Mouse (Mus musculus): ENCODE measurements at regions not wholly inside any gene's neighbourhood (a gene's known extent, or its start where the extent isn't known, plus 50 kb on each side); places are given as distances from the start of the nearest gene placed in this dataset.

GRCm38 (mm10) chr6:100517662-100518061 lies 153.3 kb downstream of the Shq1 start:
- no peak for DNase-seq (ENCODE audit: low spot score in 2 of 2)

DNA sequence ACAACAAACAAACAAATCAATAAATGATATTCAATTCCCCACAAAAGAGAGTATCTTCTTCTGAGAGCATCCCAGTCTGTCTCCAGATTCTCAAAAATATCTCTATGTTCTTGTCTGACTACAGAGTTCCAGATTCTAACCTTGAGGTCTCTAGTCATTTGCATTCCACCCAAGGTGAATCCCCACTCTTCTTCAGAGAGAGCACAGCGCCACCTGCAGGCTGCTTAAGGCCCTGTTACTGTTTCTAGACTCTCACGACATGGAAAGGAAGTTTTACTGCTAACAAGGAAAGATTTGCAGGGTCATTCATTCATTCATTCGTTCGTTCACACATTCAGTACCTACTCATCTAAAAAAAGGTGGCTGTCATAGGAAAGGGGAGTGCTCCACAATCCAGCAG lies 158.3 kb downstream of the Shq1 start:
- peak in 1 of 2 experiments; percentile 40 for DNase-seq (ENCODE audit: low spot score in 2 of 2)

DNA sequence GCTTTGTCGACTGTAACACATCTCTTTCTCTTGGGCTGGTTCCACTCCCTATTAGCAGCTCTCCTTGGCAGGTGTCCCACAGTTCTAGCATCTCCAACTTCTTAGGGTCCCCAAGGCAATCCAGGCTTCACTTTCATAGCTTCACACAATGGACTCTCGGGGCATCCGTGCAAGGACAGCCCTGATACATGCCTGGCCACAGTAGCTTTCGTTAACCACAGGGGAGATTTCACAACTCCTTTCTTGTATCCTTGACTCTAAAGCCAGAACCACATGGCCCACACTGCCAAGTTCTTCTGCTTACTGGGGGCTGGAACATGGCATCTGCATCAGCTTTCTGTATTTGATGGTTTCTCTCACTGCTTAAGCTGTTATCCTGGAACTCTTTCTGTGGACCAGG lies 160.3 kb downstream of the Shq1 start:
- DNase-seq (ENCODE audit: low spot score in 2 of 2) = no peak

GRCm38 (mm10) chr6:100505506-100506247 lies 165.3 kb downstream of the Shq1 start:
- no peak for DNase-seq (ENCODE audit: low spot score in 2 of 2)

- peak; percentile 50 to 68 for DNase-seq (ENCODE audit: low spot score in 2 of 2)
Measured at GRCm38 (mm10) chr6:100502961-100503782, 167.8 kb downstream of the Shq1 start.

- DNase-seq (ENCODE audit: low spot score in 2 of 2) = no peak
Measured at GRCm38 (mm10) chr6:100502139-100502538, 168.8 kb downstream of the Shq1 start.

DNA sequence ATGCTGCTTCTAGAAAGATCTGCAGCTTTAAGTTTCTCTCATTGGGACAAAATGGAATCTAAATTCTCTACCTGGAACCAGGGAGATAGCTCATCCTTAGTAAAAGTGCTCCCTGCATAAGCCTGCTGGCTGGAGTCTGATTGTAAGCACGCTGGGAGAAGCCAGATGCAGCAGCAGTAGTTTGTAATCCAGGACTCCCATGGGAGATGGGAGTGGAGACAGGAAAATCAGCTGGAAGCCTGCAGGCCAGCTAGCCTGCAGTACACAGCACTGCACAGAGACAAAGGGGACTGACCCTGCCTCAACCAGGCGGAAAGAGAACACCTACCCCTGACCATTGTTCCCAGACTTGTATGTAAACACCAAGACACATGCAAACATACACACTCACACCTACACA lies 170.2 kb downstream of the Shq1 start:
- DNase-seq (ENCODE audit: low spot score in 2 of 2) = no peak

- DNase-seq (ENCODE audit: low spot score in 2 of 2) = no peak
Measured at GRCm38 (mm10) chr6:100500060-100500459, 170.9 kb downstream of the Shq1 start.

GRCm38 (mm10) chr6:100498861-100499271 lies 172.1 kb downstream of the Shq1 start:
- no peak for DNase-seq (ENCODE audit: low spot score in 2 of 2)

DNA sequence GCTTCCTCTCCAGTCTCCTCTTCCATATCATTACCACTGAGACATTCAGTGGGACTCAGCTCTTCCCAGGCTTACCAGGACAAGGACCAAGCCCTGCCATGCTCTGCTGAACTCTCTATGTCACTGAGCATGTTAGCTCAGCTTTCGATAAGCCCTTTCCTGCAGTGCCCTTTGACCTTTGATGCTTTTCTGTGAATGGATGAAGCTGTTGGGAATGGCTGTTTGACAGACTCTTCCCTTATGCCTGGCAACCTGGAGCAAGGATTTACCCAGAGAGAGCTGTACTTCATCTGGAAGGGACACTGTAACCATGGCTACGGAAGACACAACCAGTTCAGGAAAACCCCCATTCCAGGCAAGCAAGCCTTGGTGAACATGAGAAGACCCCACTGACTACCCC lies 172.8 kb downstream of the Shq1 start:
- DNase-seq (ENCODE audit: low spot score in 2 of 2) = peak in 1 of 2 experiments; percentile 22

DNA sequence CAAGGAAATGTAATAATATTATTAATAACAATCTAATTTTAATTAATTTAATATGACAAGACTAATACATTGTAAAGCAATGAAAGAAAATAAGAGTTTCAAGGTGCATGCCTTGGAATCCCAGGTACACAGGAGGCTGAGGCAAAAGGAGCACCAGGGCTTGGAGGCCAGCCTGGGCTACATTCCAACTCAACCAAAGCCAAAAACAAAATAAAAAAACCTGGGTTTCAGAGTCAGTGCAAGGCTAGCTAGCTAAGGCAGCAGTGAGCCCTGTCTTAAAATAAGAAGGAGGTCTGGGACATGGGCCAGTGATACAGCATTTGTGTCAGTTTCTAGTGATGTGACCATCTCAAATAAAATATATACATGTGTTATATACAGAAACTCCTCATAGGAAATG lies 174.8 kb downstream of the Shq1 start:
- DNase-seq (ENCODE audit: low spot score in 2 of 2) = no peak

DNA sequence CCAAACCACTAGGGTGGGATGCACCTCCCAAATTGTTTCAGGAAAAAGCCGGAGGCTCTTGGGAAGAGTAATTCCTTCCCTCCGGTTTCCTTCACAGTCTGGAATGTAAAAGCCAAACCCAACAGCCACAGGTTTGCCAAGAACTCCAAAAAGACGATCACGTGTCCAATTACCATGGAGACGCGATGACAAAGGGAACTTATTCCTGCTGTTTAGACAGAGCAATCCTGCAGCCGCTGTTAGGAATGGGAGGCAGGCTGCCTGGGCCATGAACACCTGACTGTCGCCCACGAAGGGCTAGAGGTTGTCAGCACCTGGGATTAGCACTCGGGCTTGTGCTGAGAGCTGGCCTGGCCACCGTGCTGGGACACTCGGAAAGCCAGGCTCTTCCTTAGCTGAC lies 175.8 kb downstream of the Shq1 start:
- DNase-seq (ENCODE audit: low spot score in 2 of 2) = peak; percentile 41 to 52

- DNase-seq (ENCODE audit: low spot score in 2 of 2) = no peak
Measured at GRCm38 (mm10) chr6:100493558-100493957, 177.4 kb downstream of the Shq1 start.

DNA sequence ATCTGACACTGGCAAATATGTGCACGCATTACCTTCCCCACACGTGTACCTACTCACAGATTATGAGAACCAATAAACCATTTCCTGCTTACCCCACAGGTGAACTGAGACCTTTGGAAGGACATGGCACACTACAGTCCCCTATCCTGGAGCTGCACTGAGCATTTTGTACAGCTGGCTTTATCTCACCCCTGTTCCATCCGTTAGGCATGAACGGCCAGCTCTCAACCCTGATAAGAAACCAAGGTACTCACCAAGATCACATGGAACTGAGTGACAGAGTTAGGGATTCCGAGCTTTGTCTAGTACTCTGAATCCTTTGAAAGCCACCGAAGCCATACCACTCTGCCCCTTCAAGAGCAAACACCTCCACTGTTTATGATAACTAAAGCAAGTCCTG lies 179.1 kb downstream of the Shq1 start:
- no peak for DNase-seq (ENCODE audit: low spot score in 2 of 2)

DNA sequence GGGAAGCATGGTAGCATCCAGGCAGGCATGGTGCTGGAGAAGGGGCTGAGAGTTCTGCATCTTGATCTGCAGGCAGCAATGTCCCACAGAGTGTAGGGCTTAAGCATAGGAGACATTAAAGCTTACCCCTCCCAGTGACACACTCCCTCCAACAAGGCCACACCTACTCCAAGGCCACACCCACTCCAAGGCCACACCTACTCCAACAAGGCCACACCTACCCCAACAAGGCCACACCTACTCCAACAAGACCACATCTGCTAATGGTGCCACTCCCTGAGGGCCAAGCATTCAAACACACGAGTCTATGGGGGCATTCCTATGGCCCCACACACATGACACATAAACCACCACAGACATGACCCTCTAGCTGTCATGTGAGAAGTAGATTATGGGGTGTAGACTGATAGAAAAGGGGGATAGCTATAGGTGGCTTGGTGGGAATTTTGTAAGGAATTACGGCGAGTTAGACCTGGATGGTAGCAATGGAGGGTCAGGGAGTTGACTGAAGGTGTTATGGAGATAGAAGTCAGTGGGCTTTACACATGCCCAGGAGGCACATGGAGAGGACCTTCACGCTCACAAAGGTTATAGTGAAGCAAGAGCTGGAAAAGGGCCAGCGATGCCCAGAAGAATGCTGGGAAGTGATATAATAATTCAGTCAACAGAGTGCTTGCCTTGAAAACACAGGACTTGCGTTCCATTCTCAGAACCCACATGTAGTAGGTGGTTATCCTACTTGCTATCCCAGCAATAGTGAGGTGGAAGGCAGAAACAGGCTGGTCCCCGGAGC lies 179.8 kb downstream of the Shq1 start:
- DNase-seq (ENCODE audit: low spot score in 2 of 2) = no peak

GRCm38 (mm10) chr6:100483836-100484235 lies 187.1 kb downstream of the Shq1 start:
- DNase-seq (ENCODE audit: low spot score in 2 of 2) = no peak

GRCm38 (mm10) chr6:100483084-100483810 lies 187.7 kb downstream of the Shq1 start:
- DNase-seq (ENCODE audit: low spot score in 2 of 2) = no peak

- no peak for DNase-seq (ENCODE audit: low spot score in 2 of 2)
Measured at GRCm38 (mm10) chr6:100482572-100482971, 188.4 kb downstream of the Shq1 start.

GRCm38 (mm10) chr6:100480525-100480924 lies 190.4 kb downstream of the Shq1 start:
- no peak for DNase-seq (ENCODE audit: low spot score in 2 of 2)

DNA sequence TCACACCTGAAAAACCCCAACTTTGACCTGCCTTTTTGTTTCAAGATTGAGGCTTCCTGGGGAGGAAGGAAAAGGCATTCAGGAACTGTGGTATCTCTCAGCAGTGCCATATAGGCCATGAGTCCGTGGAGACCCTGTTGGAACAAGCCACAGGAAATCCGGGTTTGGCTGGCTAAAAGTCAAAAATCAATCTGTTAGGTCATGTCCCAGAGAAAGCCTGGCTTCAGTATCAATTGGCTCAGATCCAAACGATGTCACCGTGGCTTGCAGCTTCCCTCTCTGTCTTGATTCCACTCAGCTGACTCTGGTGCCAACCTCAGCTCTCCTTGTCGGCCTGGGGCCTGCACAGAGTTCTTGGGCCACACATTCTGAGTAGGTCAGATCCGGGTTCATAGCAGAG lies 191.1 kb downstream of the Shq1 start:
- no peak for DNase-seq (ENCODE audit: low spot score in 2 of 2)

DNA sequence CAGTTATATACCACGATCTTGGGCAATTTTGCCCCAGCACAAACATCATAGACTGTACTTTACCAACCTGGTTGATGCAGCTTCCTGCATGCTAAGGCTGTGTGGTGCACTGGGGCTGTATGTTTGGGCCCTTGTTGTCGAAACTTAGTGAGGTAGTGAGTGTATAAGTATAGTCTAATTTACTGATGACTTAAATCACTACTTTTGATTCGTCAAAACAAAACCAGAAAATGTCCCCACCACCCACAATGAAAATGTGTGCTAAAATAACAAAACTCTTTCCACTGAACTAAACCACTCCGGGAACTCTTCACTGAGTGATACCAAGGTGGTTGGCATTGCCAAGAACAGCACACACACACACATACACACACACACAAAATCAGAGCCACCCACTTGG lies 191.5 kb downstream of the Shq1 start:
- no peak for DNase-seq (ENCODE audit: low spot score in 2 of 2)
